Mouse (Mus musculus): ENCODE measurements at regions not wholly inside any gene's neighbourhood (a gene's known extent, or its start where the extent isn't known, plus 50 kb on each side); places are given as distances from the start of the nearest gene placed in this dataset.

DNA sequence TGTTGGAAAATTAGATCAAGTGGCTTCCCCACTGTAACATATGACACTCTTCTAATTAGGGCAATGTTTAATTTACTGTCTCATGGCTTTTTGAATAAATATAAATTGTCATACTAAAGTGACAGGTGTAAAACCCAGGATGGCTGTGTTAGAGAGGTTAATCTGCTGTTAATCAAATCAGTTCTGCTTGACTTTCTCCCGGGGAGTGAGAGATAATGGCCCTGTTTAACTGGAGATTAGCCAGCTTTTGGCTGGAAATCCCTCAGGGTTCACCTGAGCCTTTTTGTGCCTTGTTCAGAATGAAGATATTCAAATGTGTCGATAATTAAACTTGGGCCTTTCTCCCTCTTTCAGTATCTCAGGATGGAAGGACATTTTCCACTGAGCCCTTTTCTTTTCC is 906.2 kb downstream of the Tmem114 start:
- no peak overlapping the region for H3K9ac ChIP-seq (ENCODE audit: low read length)
- DNase-seq (ENCODE audit: low spot score) (no peak), ATAC-seq (ENCODE audit: low FRiP score, low TSS enrichment) (no peak)
- no peak overlapping the region for H3K4me3 ChIP-seq (ENCODE audit: low read depth, low read length)
- no peaks in the 10 kb centered on the region for H3K4me1 ChIP-seq (replicated peaks; ENCODE audit: control insufficient read depth, insufficient read depth)
- no peak overlapping the region for H3K4me2 ChIP-seq (replicated peaks; ENCODE audit: low read depth)
- no peak overlapping the region for H3K27ac ChIP-seq (replicated peaks)
- no peaks in the 10 kb centered on the region for H3K36me3 ChIP-seq (ENCODE audit: control insufficient read depth, insufficient read depth, low read length)
- TF ChIP-seq CTCF (IDR thresholded peaks at IDR 0.05; ENCODE audit: low read depth) (no peak), EP300 (optimal IDR thresholded peaks at IDR 0.05) (no peak)
- 71% methylated on average over 2 of the region's 2 CpGs for WGBS
- peaks cover 11% of the 10 kb centered on the region; the same call in 1 of the 2 replicates for H3K9me3 ChIP-seq (ENCODE audit: control insufficient read depth, low read length)
- H3K27me3 ChIP-seq (ENCODE audit: control insufficient read depth, insufficient read depth, low read length), result no peaks in the 10 kb centered on the region
